Mouse (Mus musculus): ENCODE measurements around the gene Vmn1r1. TPM values are rescaled to one million over a fixed set of nuclear protein-coding genes. Genes with fewer than 3 reads are reported as not detected.
"Not testable (repeated sequence)": the region's sequence is repeated elsewhere in the genome, so short reads cannot be mapped to it uniquely, and the experiment has no call there.

Gene Vmn1r1
- not detected in 2 replicates for polyA plus RNA-seq (2016; fragmentation: Nextera tagmentation; extraction: Ambion mirVana)

DNA sequence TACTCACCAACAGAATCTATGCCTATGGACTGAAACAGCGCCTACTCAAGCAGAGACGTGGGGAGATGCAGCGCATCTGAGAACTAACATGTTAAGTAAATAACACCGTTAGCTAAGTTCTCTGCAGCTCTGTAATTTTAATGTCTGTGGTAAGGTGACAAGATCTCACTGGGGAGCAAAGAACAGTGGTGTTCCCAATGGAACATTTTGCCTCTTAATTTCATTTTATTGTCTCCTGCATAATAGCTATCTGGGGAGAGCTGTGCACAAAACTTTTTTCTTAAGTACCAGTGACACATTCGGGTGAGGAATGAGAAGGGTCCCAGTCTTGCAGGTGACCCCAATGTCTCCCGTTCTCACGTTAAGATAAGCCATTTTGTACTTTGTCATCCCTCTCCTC lies at the start of gene Vmn1r1:
Vmn1r1 (minus strand) TSS at position 101 of the 400 bp plus-strand sequence.
- H3K36me3 ChIP-seq: no peaks in the 10 kb centered on the region
- 90% methylated on average over 7 of the region's 7 CpGs for whole genome bisulfite sequencing

DNA sequence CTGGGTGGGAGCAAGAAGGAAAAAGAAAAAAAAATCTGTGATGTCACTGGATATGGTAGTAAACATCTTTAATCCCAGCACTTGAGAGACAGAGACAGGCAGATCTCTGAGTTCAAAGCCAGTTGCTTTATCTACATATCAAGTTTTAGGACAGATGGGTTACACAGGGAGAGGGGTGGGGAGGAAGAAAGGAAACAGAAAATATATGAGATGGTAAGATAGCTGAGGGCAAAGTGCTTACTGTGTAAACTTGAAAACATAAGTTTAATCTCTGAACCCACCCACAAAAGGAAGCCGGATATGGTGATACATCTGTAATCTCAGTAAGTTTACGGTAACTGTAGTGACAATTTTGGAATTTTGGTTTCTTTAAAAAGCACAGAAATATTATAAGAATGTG lies 46.0 kb upstream of the Vmn1r1 start:
- no peaks in the 10 kb centered on the region for H3K36me3 ChIP-seq
- no peak overlapping the region for H3K9ac ChIP-seq
- WGBS: 90% methylated on average over 2 of the region's 2 CpGs
- no peaks in the 10 kb centered on the region for H3K4me1 ChIP-seq
- ATAC-seq (ENCODE audit: low FRiP score, low read depth): no peak
- no peak overlapping the region for H3K27ac ChIP-seq
- no peaks in the 10 kb centered on the region for H3K9me3 ChIP-seq
- no peak overlapping the region for H3K4me2 ChIP-seq (replicated peaks)
- no peaks in the 10 kb centered on the region for H3K27me3 ChIP-seq (replicated peaks)
- H3K4me3 ChIP-seq: no peak overlapping the region

More for the DNA sequence above, at the start of gene Vmn1r1:
- Histone ChIP-seq H3K4me2 (replicated peaks) (no peak within 1 kb of the TSS), H3K4me1 (no peaks in the 10 kb centered on the region), H3K4me3 (no peak within 1 kb of the TSS), H3K9me3 (no peaks in the 10 kb centered on the region), H3K27me3 (replicated peaks) (no peaks in the 10 kb centered on the region), H3K9ac (no peak within 1 kb of the TSS), H3K27ac (no peak within 1 kb of the TSS)
- no peak for ATAC-seq (ENCODE audit: low FRiP score, low read depth)

DNA sequence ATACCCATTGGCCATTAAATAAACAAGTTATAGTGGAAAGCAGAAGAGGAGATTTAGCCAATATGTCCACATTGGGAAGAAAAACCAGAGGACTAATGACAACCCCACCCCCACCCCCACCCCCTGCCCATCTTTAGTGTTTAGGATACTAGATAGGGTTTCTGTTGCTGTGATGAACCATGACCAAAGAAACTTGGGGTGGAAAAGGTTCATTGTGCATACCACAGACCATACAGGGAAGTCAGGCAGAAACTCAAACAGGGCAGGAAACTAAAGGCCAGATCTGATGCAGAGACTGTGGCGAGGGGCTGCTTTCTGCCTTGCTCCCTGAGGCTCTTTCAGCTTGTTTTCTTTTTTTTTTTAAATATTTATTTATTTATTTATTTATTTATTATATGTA lies 28.3 kb upstream of the Vmn1r1 start:
- WGBS: 74% methylated on average over 1 of the region's 1 CpGs
- no peak overlapping the region for H3K4me3 ChIP-seq
- H3K27ac ChIP-seq: no peak overlapping the region
- no peak overlapping the region for H3K9ac ChIP-seq
- no peaks in the 10 kb centered on the region for H3K36me3 ChIP-seq
- no peaks in the 10 kb centered on the region for H3K27me3 ChIP-seq (replicated peaks)
- H3K4me2 ChIP-seq (replicated peaks): no peak overlapping the region
- no peak for ATAC-seq (ENCODE audit: low FRiP score, low read depth)
- H3K4me1 ChIP-seq: no peaks in the 10 kb centered on the region
- no peaks in the 10 kb centered on the region for H3K9me3 ChIP-seq

DNA sequence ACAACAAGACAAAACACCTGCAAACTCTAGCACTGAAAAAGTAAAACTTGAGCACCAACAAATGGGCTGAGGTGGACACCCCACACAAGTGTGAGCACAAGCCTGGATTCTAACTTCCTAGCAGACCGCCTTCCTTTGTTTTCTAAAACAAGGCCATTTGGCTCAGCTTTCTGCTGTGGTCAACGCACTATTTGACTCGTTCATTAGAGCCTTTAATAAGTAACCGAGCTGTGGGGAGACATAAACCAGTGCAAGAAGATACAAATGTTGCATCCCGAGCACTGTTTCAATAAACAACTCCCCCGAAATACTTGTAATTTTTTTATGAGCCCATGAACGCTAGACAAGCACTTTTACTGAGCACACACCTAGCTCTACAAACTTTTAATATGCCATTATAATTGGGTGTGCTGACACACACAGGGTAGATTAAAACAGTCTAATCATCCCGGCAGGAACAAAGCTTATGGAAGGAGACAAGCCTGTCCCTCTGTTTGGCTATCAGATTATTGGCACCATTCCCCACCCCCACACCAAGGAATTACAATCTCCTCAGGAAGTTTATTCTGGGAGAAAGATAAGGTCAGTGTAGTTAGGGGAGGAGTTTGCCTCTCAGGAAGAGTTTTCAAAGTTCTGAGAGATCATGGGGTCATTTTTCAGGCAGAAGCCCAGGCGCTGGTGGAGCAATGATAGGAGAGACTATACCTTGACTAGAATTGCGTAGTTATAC lies 27.7 kb upstream of the Vmn1r1 start:
- Histone ChIP-seq H3K9me3 (no peaks in the 10 kb centered on the region), H3K27ac (no peak overlapping the region), H3K4me3 (no peak overlapping the region), H3K4me2 (replicated peaks) (no peak overlapping the region), H3K27me3 (replicated peaks) (no peaks in the 10 kb centered on the region), H3K36me3 (no peaks in the 10 kb centered on the region), H3K9ac (no peak overlapping the region), H3K4me1 (no peaks in the 10 kb centered on the region)
- ATAC-seq (ENCODE audit: low FRiP score, low read depth): no peak
- WGBS: 69% methylated on average over 10 of the region's 10 CpGs

DNA sequence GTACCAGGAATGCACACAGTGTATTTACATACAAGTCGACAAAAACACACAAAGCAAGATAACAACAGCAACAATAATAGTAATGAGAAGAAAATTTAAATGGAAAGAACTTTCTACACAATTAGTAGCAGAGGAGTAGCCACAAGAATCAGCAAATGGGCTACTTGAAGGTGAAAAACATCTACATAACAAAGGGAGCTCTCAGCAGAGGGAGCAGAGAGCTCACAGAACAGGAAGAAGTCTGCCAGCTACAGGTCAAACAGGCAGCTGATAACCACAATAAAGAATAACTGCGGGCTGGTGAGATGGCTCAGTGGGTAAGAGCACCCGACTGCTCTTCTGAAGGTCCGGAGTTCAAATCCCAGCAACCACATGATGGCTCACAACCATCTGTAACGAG lies 26.9 kb upstream of the Vmn1r1 start:
- H3K9me3 ChIP-seq: no peaks in the 10 kb centered on the region
- no peak overlapping the region for H3K9ac ChIP-seq
- no peaks in the 10 kb centered on the region for H3K27me3 ChIP-seq (replicated peaks)
- no peak overlapping the region for H3K27ac ChIP-seq
- H3K36me3 ChIP-seq: no peaks in the 10 kb centered on the region
- ATAC-seq (ENCODE audit: low FRiP score, low read depth): no peak
- WGBS: 71% methylated on average over 5 of the region's 5 CpGs
- H3K4me1 ChIP-seq: no peaks in the 10 kb centered on the region
- H3K4me2 ChIP-seq (replicated peaks): no peak overlapping the region
- H3K4me3 ChIP-seq: no peak overlapping the region

DNA sequence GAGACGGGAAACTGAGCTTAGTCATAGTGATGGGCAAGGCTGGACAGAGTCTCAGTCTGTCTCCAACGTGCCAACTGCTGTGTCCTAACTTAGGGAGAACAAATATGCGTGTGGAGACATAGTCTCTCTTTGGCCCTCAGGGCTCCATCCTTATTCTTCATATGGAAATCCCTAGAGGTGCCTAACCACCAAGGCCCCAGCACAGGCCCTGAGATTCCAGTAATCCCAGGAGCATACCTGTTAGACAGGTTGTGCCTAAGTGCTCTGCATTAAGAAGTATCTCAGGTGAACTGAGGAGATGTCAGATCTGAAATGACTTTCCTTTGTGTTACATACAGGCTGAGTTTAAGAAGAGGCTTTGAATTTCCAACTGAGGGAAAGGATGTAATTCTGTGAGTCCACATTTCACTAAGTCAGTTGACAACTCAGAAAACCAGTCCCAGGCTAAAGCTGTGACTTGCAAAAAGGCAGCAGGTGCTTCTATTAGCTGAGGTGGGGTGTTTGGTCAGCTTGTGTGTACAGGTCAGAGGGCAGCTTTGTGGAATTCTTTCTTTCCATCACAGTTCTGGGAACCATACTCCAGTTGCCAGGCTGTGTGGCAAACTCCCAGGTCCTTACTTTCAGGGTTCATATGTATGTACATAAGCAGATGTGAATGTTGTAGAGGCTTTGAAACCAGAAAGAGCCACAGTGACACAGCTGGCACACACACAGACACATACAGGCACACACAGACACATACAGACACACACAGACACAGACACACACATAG lies 25.6 kb upstream of the Vmn1r1 start:
- Histone ChIP-seq H3K4me3 (no peak overlapping the region), H3K4me1 (no peaks in the 10 kb centered on the region), H3K9me3 (no peaks in the 10 kb centered on the region), H3K27me3 (replicated peaks) (no peaks in the 10 kb centered on the region), H3K27ac (no peak overlapping the region), H3K36me3 (no peaks in the 10 kb centered on the region), H3K4me2 (replicated peaks) (no peak overlapping the region), H3K9ac (no peak overlapping the region)
- 72% methylated on average over 3 of the region's 3 CpGs for WGBS
- no peak for ATAC-seq (ENCODE audit: low FRiP score, low read depth)

DNA sequence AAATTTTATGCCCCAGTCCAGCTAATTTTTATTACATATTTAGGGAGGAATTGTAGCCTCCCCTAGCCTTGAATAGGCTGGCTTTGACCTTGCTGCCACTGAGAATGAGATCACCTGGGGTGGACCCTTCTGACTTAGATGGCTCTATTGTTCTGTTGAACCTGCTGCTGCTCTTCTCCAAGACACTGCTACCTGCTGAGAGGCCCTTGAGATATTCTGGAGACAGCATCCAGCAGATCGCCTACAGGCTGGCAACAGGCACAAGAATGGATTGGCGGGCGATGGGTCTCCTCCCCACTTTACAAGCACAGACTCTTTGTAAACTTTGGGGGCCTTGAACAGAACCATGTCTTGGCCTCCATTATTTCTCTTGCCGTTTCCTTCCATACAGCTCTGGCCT lies 18.2 kb upstream of the Vmn1r1 start:
- H3K9ac ChIP-seq; H3K4me3 ChIP-seq; H3K4me2 ChIP-seq (replicated peaks); ATAC-seq (ENCODE audit: low FRiP score, low read depth); H3K36me3 ChIP-seq; H3K4me1 ChIP-seq; H3K27ac ChIP-seq; H3K27me3 ChIP-seq (replicated peaks); H3K9me3 ChIP-seq: not testable (repeated sequence)
- WGBS: 70% methylated on average over 4 of the region's 4 CpGs

DNA sequence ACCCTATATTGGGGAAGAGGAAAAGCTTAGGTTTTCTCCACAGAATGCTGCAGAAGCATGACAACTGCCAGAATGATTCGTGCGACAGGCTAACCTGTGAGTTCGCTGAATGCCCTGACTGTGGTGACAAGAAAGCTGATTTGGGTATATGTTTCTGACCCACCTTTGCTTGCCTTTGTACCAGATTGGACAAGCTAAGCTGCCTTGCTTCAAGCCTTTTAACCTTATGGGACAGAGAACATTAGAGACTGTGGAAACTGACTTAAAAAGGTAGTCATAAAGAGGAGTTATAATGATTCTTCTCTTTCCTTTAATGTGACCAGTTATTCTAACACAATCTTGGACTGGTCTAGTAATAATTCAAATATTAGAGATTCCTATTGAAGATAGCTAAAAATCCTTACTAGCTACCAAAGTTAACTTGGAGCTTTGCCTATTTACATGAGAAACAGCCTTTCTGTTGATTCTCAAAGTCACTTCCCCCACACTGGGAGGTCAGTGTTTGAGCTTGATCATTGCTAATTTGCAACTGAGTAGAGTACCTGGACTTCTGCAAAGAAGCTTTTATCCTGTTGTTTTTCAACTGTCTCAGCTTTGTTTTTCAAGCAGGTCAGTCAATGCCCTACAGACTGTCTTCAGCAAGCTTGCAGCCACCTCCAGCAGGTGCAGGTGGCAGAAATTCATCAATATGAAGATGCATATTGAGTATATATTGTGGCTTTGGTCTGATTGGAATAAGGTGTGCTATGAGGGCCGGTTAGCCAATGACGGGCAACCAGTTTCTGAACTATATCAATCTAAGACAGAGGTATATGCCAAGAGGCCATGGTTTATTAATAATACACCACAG lies 17.4 kb upstream of the Vmn1r1 start:
- H3K9me3 ChIP-seq: no peaks in the 10 kb centered on the region
- no peak overlapping the region for H3K27ac ChIP-seq
- H3K27me3 ChIP-seq (replicated peaks): no peaks in the 10 kb centered on the region
- WGBS: 63% methylated on average over 5 of the region's 5 CpGs
- no peaks in the 10 kb centered on the region for H3K36me3 ChIP-seq
- no peak overlapping the region for H3K9ac ChIP-seq
- H3K4me3 ChIP-seq: no peak overlapping the region
- no peak for ATAC-seq (ENCODE audit: low FRiP score, low read depth)
- no peaks in the 10 kb centered on the region for H3K4me1 ChIP-seq
- H3K4me2 ChIP-seq (replicated peaks): no peak overlapping the region

DNA sequence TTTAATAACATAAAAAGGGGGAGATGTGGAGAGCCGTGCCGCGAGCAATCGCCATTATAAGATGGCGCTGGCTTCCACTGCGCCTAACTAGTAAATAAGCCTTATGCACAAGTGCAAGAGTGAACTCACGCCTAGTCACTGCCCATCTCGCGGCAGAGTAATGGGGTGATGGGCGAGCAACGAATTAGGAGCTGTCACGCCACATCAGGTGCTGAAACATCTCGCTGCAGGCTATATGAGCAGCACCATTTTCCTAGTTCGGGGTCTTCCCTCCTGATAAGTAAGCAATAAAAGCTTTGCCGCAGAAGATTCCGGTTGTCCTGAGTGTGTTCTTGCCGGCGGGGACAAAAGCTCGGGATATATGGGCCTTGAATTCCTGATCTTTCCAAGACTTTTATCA lies 12.7 kb upstream of the Vmn1r1 start:
- H3K9me3 ChIP-seq; H3K4me3 ChIP-seq; H3K4me2 ChIP-seq (replicated peaks); H3K9ac ChIP-seq; H3K4me1 ChIP-seq; ATAC-seq (ENCODE audit: low FRiP score, low read depth); H3K27me3 ChIP-seq (replicated peaks); H3K27ac ChIP-seq; H3K36me3 ChIP-seq: not testable (repeated sequence)
- WGBS: 92% methylated on average over 19 of the region's 19 CpGs

DNA sequence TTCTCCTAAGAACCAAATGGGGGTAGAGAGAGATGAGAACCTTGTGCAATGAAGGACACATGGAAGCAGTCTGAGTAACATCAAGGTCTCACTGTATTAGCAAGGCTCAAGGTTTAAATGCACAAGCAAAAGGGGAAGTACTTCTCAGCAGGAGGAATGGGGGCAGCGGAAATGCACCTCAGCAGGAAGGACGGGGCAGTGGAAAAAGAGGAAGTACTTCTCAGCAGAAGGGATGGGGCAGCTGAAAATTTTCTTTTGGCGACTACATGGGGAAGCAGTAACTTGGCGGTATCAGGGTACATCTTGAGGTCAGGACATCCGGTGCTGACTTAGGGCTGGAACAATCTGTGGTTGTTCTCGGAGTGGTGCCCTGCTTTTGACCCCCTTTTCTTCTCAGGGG lies 5.9 kb upstream of the Vmn1r1 start:
- not testable (repeated sequence) for H3K9me3 ChIP-seq; H3K9ac ChIP-seq; H3K4me2 ChIP-seq (replicated peaks); H3K27ac ChIP-seq; ATAC-seq (ENCODE audit: low FRiP score, low read depth); H3K4me3 ChIP-seq; H3K36me3 ChIP-seq; H3K4me1 ChIP-seq; H3K27me3 ChIP-seq (replicated peaks)
- WGBS: 81% methylated on average over 6 of the region's 6 CpGs

DNA sequence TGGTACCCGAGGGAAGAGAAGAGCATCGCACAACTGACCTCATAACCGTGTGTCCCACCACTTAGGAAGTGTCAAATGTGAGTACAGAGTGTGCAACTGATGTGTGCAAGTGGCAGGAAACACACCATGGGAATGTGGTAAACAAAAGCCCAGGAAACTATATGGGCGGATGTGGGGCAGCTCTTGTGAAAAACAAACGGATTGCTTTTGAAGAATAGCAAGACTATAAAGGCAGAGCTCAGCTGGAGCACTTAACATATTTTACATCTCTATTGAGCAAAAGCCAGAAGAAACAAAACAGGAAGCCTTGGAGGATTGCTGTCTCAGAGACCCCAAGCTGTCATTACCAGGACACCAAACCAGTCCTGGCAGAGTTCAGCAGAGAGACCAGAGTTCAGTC lies 1.3 kb downstream of the Vmn1r1 start:
- no peak overlapping the region for H3K4me2 ChIP-seq (replicated peaks)
- WGBS: 18% methylated on average over 5 of the region's 5 CpGs
- H3K27me3 ChIP-seq (replicated peaks): no peaks in the 10 kb centered on the region
- H3K36me3 ChIP-seq: no peaks in the 10 kb centered on the region
- no peak overlapping the region for H3K9ac ChIP-seq
- no peak overlapping the region for H3K27ac ChIP-seq
- no peaks in the 10 kb centered on the region for H3K4me1 ChIP-seq
- no peak for ATAC-seq (ENCODE audit: low FRiP score, low read depth)
- no peak overlapping the region for H3K4me3 ChIP-seq
- no peaks in the 10 kb centered on the region for H3K9me3 ChIP-seq

DNA sequence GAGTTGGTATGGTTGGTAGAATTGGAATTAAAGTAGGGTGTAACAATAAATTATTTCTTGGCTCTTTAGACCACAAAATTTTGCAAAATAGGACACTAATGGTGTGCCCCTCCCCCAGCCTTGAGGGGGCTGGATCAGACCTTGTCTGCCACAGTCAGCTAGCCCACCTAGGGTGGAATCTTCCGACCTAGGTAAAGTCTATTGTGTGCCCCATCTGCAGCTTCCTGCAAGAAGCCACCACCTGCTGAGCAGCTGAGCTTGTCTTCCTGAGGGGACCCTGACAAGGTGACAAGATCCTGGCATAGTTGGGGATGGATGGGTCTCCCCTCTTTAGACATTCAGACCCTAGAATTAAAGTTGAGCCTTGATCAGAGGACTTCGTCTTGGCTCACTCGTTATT lies 4.7 kb downstream of the Vmn1r1 start:
- no peak overlapping the region for H3K27ac ChIP-seq
- no peaks in the 10 kb centered on the region for H3K36me3 ChIP-seq
- no peak overlapping the region for H3K4me3 ChIP-seq
- 79% methylated on average over 3 of the region's 3 CpGs for WGBS
- no peak overlapping the region for H3K4me2 ChIP-seq (replicated peaks)
- ATAC-seq (ENCODE audit: low FRiP score, low read depth): no peak
- no peaks in the 10 kb centered on the region for H3K9me3 ChIP-seq
- no peaks in the 10 kb centered on the region for H3K4me1 ChIP-seq
- H3K9ac ChIP-seq: no peak overlapping the region
- H3K27me3 ChIP-seq (replicated peaks): no peaks in the 10 kb centered on the region

Data from neural tube, embryonic 12.5 days (tissue).